8 mouse cellular contexts compared by ENCODE assay signal in genomic region chr9:108560227-108560841, GRCm38 (mm10). TPM values are rescaled to one million over a fixed set of nuclear protein-coding genes. Genes with fewer than 3 reads are reported as not detected.
DNase-seq lines count a peak whose midpoint lies in the region; ATAC-seq lines count a peak whose summit lies in the region.

TSS of gene Impdh2 (plus strand) at chr9:108560286.

- peak; percentile 94 for ATAC-seq in megakaryocyte progenitor cell, adult 5-6 weeks (replicated peaks; ENCODE audit: poor library complexity)

- DNase-seq in adipocyte (ENCODE audit: low spot score): peak; percentile 95
- peak; percentile 100 for DNase-seq in embryo, embryonic 10 days (ENCODE audit: low spot score)
- DNase-seq in gastrocnemius, postnatal 10 days: peak; percentile 92
- DNase-seq in induced T-regulatory cell, adult 2 months (ENCODE audit: low read depth): peak; percentile 98
- peak; percentile 85 to 95 for DNase-seq in left cerebral cortex, adult 9 months (ENCODE audit: low spot score in 2 of 2)
- DNase-seq in right cerebral cortex, postnatal 14 days: peak; percentile 90
- DNase-seq in urinary bladder, postnatal 36 days (ENCODE audit: low spot score in 2 of 2): peak; percentile 93 to 96

RNA-seq across cellular contexts. Expression of gene Impdh2, which starts in this region (rescaled TPM):
- total RNA-seq in gastrocnemius, postnatal 10 days (2021): 10 to 100 TPM; 57.2 to 76.4 TPM
- 266 and 290 TPM in 2 replicates for total RNA-seq in megakaryocyte progenitor cell, adult 5-6 weeks (2015)
- 342 and 372 TPM in 2 replicates for total RNA-seq in megakaryocyte progenitor cell, adult 5-6 weeks (2017)

Comparison
In these comparisons a context has a peak if more than half of its experiments do, and no peak if none do; other contexts are left out.
1. Peak in every context shown above with its lines: DNase-seq and ATAC-seq.